Mouse (Mus musculus) lung, postnatal 36 days (tissue): ENCODE results near the gene Tpcn1.

Experiments used
- DNase-seq: peaks from one replicate; pipeline ENCODE4 v3.0.0; 2022; ENCODE audit warnings: mixed read lengths

Tpcn1 gene

DNA sequence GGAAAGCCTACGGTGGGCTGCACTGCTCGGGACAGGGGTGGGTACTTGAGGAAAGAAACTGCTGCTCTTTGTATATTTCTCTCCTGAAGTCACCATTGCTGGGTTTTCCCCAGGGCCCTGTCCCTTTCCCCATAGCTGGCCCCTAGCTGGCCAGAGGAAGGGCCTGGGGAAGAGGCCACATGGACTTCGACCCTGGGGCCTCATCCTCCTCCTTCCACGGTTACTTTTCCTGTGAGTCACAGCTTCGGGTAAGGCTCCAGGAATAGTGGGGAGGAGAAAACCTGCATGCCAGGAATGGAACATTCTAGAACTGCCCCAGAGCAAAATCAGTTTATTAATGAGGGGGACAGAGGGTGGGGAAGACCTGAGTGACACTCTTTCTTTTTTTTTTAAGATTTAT, 38.3 kb downstream of the Tpcn1 start:
- DNase-seq: no peak

DNA sequence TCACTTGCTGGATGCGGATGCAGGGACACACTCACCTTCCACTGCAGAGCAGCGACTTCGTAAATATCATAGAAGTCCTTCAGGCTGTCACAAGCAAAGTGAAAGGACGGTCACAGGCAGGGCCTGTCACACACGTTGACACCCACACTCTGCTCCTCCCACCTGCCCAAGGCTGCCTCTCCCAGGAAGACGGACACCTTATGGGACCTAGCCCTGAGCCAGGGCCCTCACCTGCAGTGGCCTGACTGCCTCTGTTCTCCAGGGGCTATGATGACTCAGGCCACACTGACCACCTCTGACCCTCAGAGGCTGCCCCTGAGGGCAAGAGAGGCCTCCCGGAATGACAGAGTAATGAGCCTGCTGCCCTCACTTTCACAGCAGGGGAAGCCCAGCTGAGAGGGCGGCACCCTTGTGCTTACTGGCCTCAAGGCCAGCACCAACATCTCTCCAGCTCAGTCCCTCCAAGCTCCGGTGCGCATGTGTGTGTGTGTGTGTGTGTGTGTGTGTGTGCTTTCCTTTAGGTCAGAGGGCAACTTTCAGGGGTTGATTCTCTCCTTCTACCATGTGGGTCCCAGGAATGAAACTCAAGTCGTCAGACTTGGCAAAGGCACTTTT, 40.1 kb downstream of the Tpcn1 start:
- DNase-seq: no peak

DNA sequence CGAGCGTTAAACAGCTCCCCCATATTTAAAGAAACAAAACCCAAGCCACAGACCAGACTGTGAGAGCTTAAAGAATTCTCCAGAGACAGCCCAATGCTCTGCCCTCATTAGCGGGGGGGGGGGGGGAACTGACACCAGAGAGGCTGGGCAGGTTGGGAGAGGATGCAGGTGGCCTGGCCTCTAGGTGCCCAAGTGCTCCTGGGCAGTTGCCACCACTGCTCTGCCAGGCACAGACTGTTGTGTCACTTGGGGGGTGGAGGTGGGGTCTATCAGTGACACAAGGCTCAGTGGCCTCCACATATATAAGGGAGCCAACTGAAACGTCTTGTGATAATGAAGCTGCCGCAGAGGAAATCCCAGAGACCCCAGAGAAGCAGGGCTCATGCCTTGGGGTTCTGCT, 51.8 kb downstream of the Tpcn1 start:
- DNase-seq: no peak

DNA sequence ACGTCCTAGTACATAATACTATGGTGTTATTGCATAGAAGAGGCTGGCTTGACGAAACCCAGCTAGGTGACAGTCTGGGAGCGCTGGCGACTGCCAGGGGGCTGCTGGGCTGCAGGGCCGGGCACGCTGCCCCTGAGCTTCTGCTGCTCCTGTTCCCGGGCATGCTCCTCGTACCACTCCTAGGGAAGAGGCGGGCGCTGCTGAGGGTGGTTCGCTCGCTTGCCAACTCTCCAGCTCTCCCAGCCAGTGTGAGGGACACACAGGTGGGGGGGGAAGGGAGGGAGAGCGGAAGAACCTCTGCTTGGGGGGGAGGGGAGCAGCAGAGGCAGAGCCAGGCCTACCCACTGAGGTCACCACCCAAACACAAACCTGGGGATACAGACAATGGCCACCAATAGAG, 52.4 kb downstream of the Tpcn1 start:
- DNase-seq: peak; percentile 48

DNA sequence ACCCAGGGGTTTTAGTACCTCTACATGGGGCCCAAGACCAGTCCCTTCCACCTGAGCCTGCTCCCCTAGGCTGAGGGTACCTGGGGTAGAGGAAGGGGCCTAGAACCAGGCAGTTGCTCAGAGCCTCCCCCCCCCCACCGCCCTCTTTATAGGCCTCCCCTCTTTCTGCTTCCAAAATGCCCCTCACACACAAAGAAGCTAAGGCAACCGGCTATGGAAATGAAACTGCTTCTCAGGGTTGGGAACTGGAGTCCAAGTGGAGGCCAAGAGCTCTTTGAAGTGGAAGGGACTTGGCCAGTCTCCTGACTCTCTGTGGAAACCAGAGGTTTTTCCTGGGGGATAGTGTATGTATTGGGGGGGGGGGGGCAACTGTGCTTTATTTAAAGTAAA, 53.8 kb downstream of the Tpcn1 start:
- DNase-seq: no peak

DNA sequence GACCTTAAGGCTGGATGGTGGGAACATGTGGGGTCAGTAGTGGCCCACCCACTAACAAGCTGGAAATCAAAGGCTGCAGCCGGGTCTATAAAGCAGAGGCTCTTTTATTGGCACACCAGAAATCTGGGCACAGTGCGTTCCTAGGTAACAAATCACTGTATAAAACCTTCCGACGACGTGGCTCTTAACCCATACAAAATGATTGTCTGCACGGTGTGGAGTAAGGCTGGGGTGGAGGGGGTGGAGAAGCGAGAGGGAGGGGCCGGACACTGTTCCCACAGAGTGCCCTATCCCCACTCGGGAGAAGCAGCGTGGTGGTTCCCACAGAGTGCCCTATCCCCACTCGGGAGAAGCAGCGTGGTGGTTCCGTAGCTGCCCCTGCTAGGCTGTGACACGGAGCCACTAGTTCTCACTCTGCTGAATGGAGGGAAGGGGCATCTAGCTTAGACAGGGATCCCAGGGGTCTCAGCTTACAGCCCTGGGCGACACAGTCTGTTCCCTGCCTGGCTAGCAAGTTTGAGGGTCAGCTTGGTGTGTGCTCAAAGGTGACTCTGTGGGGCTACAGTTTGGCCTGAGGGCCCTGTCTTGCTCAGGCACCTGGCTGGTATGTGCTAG, 54.3 kb downstream of the Tpcn1 start:
- no peak for DNase-seq

DNA sequence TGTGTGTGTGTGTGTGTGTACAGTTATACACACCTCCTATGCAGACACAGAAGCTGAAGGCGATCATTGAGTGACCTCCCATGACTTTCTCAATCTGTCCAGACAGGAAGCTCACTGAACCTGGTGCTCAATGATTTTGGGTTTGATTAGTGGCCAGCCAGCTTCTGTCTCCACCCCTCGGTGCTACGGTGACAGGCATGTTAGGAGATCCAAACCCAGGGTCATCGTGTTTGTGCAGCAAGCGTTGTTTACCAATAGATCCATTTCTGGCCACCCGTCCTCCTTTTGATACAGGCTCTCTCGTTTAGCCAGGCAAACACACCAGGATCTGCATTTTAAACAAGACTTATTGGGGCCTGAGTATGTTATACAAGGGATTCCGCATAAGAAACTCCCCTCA, 56.8 kb downstream of the Tpcn1 start:
- DNase-seq: no peak

DNA sequence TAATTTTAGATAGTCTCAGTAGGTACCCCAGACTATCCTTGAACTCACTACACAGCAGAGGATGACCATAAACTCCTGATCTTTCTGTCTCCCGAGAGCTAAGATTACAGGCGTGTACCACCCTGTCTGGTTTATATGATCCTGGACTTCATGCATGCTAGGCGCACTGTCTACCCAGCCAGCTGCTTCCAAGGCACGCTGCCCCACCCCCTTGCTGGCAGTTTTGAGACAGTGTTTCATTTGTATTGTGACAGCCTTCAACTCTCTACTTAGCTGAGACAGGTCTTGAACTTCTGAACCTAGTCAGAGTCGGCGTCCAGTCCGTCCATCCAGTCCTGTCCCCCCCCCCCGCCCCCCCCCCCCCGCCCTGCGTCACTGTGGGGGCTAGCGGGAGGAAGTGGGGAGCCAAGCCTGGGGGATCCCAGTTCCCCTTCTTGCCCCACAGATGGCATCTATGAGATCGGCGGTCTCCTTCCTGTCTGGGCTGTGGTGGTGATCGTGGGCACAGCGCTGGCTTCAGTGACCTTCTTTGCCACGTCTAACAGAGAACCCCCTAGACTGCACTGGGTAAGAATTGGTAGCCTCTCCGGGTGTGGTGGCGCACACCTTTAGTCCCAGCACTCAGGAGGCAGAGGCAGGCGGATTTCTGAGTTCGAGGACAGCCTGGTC, 61.0 kb downstream of the Tpcn1 start:
- no peak for DNase-seq

DNA sequence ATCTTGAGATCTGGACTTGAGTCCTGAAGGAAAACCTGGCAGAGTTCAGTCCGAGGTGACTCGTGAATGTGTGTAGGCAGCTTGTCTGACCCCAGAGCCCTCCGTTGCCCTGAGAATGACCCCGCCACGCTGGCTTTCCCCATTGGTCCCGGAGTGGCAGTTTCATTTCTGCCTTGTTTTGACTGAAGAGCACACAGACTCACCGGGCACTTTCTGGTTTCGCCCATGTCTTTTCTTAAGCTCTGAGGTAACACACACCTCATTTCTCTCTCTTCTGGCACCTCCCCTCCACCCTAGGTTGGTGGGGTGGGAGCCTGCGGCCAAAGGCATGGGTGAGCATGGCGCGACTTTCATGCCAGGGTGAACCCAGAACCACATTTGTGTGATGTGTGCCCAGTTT, 62.2 kb downstream of the Tpcn1 start:
- no peak for DNase-seq

DNA sequence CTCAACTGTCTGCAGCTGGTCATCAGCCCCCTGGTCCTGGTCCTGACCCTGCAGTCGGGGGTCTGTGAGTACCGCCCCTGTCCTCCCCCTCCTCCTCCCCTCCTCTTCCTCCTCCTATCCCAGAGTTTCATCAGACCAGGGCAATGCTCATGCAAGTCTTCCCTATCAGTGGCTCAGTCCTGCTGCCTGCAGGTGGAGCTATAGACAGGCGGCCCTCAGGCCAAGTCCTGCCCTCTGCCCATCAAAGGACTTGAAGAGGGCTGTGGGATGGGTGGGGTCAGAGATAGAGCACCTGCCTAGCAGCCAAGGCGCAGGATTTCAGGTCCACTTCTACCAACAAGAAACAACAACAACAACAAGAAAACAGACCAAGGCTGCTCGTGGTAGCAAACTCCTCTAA, 62.7 kb downstream of the Tpcn1 start:
- no peak for DNase-seq

DNA sequence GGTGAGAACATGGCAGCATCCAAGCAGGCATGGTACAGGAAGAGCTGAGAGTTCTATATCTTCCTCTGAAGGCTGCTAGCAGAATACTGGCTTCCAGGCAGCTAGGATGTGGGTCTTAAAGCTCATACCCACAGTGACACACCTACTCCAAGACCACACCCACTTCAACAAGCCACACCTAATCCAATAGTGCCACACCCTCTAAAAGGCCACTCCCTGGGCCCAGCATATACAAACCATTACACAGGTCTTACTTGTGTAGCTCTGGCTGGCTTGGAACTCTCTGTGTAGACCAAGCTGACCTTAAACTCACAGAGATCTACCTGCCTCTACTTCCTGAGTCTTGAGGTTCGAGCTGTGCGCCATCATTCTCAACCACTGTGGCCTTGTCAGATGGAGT, 63.7 kb downstream of the Tpcn1 start:
- DNase-seq: no peak

DNA sequence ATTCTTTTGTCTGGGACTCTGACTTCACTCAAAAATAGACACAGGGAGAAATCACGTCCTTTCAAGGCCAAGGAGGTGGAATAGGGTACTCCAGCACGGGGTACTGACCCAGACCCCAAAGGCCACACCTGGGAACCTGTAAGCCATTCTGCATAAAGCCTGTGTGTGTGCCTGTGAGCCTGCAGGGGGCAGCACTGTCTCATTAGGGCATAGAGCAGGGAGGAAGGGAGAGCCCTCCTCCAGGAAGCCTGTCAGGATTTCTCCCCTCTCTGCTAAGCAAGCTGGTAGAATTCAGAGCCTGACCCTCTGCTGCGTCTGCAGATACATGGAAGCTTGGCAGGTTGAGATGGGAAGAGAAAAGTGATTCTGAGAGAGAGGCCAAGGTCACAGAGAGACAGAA, 65.8 kb downstream of the Tpcn1 start:
- DNase-seq: peak; percentile 59

DNA sequence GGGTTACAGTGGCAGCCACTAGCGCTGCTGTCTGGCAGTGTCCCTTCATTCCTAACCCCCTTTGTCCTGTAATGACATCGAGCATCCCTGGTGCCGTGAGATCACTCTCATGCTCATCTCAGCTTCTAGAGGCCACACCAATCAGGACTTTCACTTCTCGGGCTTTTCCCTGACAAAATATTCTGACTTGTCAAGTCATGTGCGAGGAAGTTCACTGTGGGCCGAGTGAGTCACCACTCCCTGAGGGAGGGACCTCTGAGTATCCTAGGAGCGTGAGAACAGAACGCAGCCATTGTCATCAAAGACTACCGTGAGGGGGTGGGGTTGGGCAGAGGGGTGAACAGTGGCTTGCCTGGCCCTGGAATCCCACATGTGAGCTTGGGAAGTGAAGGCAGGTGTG, 70.9 kb downstream of the Tpcn1 start:
- peak; percentile 62 for DNase-seq

DNA sequence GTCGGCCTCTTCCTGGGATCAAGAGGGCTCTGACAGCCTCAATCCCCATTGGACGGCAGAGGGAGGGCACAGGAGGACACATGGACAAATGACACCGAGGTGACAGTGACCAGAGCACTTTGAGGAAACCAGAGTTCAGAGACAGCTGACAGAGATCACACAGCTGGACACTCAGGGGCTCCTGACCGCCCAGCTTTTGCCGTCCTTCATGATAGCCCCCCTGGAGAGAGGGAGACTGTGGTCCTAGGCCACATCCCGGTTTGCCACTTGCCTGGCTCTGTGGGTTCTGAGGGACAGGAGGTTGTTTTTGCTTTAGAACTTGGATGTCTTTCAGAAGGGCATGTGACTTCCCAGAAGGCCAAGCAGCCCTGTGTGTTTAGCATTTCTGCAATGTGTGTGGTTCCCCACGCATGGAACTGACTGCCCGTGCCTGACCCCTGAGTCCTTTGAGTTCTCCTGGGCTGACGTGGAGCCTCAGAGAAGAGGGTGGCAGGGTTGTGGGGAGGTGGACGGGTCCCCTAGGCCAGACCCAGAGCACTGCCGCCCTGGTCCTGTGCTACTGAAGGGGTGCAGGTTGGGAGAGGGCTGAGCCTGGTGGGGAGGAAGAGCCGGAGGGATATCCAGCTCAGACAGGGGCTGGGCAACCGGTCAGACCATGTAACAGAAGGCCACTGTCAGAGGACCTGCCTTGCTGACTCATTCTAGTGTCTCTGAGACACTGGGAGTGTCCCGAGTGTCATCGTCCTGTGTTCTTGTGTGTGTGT, 72.1 kb downstream of the Tpcn1 start:
- DNase-seq: peak; percentile 62

DNA sequence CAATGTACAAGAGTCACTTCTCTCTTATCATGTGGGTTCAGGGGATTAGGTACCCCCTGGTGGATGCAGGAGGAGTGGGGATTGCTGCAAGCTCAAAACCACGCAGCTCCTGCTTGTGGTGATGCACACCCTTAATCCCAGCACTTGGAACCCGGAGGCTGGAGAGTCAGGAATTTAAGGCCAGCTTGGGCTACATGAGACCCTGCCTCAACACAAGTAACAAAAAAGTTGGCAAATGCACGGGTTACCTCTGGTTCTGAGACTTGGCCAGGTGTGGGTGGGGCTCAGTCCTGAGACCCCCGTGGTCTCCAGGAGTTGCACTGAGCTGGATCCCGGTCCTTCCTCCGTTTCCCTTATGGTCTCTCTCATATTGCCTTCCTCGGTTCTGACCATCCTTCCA, 73.0 kb downstream of the Tpcn1 start:
- no peak for DNase-seq

DNA sequence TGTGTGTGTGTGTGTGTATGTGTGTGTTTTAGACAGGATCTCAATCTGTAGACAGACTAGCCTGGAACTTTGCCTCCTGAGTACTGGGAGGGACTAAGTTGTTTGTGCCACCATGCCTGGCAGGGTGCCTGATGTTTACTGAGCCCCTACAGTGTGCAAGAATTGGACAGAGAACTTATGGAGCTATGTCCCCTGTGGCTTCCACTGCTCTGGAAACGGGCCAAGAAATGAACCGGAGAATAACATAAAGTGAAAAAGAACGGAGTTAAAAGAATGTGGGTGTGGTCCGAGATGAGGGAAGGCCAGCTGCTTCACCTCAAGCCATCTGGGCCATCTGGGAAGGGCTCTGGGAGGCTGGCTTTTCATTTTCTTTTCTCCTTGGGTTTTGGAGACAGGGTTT, 73.7 kb downstream of the Tpcn1 start:
- DNase-seq: peak; percentile 68

DNA sequence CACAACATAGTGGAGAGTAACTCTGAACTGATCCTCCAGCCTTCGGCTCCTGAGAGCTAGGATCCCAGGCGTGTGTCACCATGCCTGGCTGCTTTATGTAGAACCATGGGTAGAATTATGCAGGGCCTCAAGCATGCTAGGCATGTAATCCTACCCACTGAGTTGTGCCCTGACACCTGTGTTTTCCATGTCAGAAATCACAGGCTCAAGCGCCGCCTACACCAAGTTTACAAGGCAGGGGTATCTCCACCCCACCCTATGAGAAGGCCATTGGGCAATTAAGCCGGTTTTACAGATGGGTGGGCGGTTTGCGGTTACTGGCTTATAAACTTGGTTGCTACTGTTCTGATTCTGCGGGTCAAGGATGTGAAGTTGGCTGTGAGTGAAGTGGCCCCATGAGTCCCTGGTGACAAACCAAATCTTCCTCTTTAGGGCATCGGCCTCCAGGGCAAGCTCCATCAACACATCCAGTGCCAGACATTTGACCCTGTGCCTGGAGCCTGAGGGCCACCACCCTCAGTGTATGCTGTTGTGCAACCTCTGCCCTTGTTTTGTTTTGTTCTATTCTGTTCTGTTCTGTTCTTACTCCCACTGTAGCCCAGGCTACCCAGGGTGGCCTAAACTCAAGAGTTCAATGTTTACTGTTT, 74.3 kb downstream of the Tpcn1 start:
- peak; percentile 70 for DNase-seq

DNA sequence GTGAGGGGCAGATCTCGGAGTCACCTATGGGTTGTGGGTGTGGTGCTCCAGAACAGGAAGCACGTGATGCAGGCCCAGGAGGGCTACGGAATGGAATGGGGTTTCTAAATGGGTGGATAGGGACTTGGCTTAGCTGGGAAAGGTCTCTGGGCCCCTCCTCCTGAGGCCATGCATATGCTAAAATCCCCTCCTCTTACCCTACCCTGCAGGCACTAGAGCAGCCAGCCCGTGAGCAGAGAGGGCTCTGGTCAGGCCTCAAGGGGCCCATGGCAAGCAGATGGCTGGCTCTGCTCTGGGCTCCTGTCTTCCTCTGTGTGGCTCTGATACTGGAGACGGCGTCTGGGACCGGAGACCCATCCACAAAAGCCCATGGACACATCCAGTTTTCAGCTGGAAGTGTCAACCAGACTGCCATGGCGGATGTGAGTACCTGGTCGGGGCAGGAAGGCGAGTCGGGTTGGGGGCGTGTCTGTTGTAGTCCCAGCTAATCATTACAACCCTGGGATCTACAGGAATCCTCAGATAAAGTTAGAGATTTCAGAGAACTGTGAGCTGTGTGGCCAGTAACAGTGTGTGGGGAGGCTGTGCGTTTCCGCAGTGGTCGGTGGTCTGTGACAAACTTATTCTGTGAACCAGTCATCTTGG, 75.4 kb downstream of the Tpcn1 start:
- no peak for DNase-seq

DNA sequence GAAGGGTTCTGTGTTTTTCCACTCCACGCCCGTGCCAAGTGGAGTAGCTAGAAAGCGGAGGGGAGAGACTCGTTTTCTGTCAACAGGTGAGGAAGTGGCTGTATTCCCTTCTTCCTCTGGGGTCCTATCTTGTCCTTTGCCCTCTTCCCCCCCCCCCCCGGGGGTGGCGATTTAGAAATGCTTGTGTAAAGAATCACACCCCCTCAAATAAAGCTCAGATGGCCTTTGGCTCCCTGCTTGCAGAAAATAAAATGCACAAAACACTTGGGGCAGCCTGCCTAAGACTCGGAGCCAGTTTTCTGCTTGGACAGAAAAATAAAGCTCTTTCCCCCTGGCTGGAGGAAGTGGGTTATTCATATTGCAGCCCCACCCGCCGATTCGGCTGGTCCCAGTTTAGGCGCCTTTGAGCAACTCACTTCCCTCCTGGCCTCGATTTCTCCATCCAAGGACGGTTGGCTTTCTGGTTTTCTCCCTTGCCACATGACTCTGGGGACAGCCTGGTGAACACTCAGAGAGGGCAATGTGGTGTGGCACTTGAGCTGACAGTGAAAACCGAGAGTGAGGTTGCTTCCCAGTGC, 76.7 kb downstream of the Tpcn1 start:
- peak; percentile 69 for DNase-seq

DNA sequence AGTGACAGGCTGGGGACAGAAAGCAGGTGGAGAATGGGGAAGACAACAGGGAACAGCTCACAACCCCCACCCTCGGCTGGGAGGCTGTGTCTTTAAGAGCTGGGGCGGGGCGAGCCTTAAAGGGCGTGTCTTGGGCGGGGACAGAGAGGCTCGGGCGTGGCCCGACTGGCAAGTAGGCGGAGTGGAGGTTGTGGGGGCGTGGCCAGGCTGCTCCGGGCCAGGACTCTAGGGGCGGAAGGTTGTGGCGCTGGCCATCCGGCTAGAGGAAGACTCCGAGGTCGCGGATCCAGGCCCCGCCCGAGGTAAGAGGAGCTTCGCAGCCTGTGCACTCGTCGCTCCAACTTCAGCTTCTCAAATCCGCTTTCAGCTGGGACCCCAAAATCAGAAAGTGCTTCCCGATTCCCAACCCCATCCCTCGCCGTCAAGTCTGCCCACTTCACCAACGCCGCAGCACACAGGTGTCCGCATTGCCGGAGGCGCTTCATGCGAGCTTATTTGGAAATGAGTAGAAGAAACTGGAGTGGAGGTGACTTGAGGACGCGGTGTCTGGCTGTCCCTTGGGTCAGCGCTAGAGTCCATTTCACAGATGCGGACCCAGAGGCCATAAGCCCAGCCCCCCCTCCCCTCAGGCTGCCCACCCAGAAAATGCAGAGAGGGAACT, 77.4 kb downstream of the Tpcn1 start, which contains the start of gene Slc8b1:
Gene Slc8b1 (plus strand): TSS at position 187 of the 661 bp plus-strand sequence.
- DNase-seq: peak; percentile 98

DNA sequence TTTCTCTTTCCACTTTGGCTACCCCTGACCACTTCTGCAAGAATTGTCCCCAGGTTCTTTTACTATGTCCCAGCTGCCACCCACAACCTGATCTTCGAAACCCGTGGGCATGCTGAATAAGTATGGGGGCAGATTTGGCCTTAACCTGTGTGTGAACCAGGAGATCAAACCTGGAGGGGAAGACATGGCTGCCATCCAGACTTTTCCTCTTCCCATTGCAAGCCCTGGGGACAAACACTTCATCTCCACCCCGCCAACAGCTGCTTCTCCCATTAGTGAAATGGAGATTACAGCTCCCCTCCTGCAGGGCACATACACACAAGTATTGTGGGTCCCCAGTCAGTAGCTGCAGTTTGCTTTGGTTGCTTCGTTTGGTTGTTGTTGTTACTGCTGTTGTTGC, 81.2 kb downstream of the Tpcn1 start:
- no peak for DNase-seq

DNA sequence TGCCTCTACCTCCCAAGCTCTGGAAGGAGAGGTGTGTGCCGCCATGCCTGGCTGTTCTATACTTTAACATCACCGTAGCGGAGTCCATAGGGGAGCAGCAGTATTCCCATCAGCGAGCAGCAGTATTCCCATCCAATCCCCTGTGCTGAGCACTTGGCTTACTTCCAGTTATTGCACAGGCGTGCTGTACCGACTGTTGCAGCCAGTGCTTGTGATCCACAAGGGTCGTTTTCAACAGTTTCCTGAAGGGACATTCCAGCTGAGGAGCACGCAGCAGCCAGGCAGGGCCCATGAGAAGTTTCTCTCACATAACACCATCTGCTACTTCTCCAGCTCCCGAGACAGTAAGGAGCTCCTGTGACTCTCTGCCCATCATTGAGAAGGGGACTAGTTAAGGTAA, 82.0 kb downstream of the Tpcn1 start:
- no peak for DNase-seq
